Mouse (Mus musculus): ENCODE measurements around the gene Lrrc23.
A peak's percentile ranks its signal among the peaks of the same experiment; 100 is the strongest.

Lrrc23 gene

GRCm38 (mm10) chr6:124767920-124768703 lies 11.4 kb downstream of the Lrrc23 start:
- peak in 1 of 2 experiments; percentile 16 for DNase-seq (ENCODE audit: low spot score in 2 of 2)

GRCm38 (mm10) chr6:124767536-124767919 lies 12.0 kb downstream of the Lrrc23 start:
- DNase-seq (ENCODE audit: low spot score in 2 of 2), result no peak

DNA sequence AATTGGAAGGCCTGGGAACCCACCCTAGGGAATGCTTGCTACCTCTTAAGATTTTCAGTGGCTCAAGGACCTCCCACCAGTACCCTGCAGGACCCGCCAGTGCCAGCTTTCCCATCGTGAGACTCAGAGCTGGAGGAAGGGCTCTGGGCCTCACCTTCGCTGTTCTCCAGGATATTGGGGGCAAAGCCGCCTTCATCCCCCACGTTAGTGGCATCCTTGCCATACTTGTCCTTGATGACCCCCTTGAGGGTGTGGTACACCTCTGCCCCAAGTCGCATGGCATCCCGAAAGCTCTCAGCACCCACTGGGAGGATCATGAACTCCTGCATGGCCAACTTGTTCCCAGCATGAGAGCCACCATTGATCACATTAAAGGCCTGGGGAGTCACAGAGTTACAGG lies 13.6 kb downstream of the Lrrc23 start:
- DNase-seq (ENCODE audit: low spot score in 2 of 2), result no peak

- peak; percentile 84 to 85 for DNase-seq (ENCODE audit: low spot score in 2 of 2)
Measured at GRCm38 (mm10) chr6:124759259-124759658, 20.3 kb downstream of the Lrrc23 start.

- no peak for DNase-seq (ENCODE audit: low spot score in 2 of 2)
Measured at GRCm38 (mm10) chr6:124758849-124759232, 20.7 kb downstream of the Lrrc23 start.

GRCm38 (mm10) chr6:124757909-124758848 lies 21.3 kb downstream of the Lrrc23 start:
- peak in 1 of 2 experiments; percentile 45 for DNase-seq (ENCODE audit: low spot score in 2 of 2)

- no peak for DNase-seq (ENCODE audit: low spot score in 2 of 2)
Measured at GRCm38 (mm10) chr6:124757351-124757880, 22.1 kb downstream of the Lrrc23 start.

- peak; percentile 73 to 87 for DNase-seq (ENCODE audit: low spot score in 2 of 2)
Measured at GRCm38 (mm10) chr6:124756652-124757350, 22.7 kb downstream of the Lrrc23 start.

GRCm38 (mm10) chr6:124755831-124756595 lies 23.5 kb downstream of the Lrrc23 start, which contains the start of the genes Gm45234 and Atn1:
TSS of gene Gm45234 (minus strand) at chr6:124756021.
TSS of gene Atn1 (minus strand) at chr6:124756524.
- DNase-seq (ENCODE audit: low spot score in 2 of 2), result peak; percentile 64 to 76

DNA sequence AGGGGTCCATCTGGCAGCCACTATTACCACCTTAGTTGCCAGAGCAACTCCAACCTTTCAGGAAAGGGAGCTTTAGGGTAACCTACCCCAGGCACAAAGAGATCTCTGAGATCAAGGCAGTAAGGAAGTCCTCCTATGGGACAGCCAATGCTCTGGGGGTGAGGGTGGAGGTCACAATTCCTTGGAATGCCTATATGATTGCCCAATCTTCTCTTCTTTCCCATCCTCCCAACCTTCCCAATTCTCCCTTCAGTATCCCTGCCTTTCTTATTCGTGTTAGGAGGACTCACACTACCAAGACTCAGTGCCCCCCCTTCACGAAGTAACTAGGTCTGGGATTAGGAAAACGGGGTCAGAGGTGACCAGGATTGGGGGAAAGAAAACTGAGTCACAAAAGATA lies 24.2 kb downstream of the Lrrc23 start:
- no peak for DNase-seq (ENCODE audit: low spot score in 2 of 2)

DNA sequence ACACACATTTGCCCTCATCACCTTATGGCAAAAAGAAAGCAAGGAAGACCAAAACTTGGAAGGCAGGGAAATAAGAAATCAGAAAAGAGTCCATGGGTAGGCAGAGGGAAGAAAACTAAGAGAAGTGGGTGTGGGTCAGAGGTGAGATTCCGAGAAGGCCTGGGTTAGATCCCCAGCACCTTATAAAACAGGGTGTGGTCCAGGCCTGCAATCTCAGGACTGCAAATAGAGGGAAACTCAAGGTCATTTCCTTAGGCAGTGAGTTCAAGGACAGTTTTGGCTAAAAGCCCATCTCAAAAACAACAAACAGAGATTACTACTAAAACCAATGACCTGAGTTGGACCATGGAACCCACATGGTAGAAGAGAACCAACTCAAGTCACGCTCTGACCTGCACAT lies 25.7 kb downstream of the Lrrc23 start:
- DNase-seq (ENCODE audit: low spot score in 2 of 2), result no peak

- no peak for DNase-seq (ENCODE audit: low spot score in 2 of 2)
Measured at GRCm38 (mm10) chr6:124750405-124750804, 29.1 kb downstream of the Lrrc23 start.

- no peak for DNase-seq (ENCODE audit: low spot score in 2 of 2)
Measured at GRCm38 (mm10) chr6:124746654-124747632, 32.6 kb downstream of the Lrrc23 start.

DNA sequence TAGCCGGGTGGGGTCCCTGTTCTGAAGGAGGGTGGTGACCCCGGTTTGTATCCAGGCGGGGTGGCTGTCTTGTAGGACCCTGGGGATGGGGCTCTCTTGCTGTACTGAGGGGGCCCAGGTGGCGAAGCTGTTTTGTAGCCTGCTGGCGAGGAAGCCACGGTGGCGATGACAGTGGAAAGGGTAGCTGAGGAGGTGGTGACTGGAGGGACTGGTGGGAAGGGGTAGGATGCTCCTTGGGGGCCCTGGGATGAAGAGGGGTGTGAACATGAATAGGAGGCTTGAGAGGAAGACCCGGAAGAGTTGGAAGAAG lies 33.3 kb downstream of the Lrrc23 start:
- DNase-seq (ENCODE audit: low spot score in 2 of 2), result no peak

DNA sequence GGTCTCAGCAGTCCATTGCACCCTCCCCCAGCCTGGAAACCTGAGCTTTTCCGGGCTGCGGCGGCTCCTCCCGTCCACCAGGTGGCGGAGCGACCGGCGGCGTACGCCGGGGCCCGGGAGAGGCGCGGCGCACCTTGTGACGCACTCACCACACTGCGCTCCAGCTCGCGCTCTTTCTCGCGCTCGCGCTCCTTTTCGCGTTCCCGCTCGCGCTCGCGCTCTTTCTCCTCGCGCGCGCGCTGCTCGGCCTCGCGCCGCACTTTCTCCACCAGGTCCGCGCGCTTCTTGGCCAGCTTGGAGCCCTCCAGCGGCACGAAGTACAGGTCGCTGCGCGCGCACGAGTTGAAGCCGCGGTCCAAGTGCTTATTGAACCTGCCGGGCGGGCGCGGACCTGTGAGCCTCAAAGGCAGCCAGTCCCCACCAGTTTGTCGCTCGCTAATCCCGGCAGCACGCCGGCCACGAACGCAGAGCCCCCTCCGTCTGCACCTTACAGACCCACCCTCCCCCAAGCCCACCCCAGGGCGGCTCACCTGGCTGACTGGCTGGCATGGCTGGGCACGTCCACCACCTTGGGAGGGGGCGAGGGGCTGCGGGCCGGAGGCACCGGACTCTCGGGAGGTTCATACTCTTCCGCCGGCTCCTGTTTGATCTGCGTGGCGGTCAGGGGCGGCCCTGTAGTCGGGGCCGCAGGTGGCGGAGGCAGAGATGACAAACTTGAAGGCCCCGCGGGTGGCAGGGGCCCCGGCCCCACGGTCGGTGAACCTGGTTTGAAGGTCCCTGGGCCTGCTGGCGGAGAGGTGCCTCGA lies 33.8 kb downstream of the Lrrc23 start:
- peak; percentile 87 to 94 for DNase-seq (ENCODE audit: low spot score in 2 of 2)

- DNase-seq (ENCODE audit: low spot score in 2 of 2), result no peak
Measured at GRCm38 (mm10) chr6:124744755-124745321, 34.7 kb downstream of the Lrrc23 start.

- no peak for DNase-seq (ENCODE audit: low spot score in 2 of 2)
Measured at GRCm38 (mm10) chr6:124743647-124744046, 35.9 kb downstream of the Lrrc23 start.

DNA sequence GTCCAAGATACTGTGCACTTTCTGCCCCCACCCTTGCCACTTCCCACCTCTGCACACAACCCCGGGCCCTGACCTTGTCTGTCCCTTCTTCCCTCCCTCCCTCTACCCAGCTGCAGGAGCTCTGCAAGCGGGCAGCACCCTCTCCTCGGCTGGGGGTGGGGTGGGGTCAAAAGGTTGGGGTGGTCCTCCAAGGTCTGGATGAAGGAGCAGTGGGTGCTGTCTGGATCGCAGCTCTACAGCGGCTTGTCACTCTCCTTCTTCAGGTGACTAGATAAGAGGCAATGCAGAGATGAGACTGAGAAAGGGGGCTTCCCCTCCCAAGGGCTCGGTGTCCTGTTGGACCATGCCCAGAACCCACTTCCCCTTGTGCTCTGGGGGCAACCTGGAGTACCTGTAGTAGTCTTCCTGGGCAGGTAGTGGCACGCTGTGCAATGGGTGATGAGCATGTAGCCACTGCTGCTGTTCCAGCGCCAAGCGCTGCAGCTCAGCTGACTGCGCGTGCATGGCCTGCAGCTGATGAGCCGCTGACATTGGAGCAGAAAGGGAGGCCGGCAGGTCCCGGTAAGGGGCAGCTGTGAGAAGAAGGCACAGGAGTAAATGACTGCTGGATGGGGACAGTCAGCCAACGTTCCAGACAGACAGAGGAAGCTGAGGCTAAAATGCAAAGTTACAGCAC lies 36.5 kb downstream of the Lrrc23 start:
- DNase-seq (ENCODE audit: low spot score in 2 of 2), result no peak
